Mouse (Mus musculus) heart, adult 2 months (tissue): ENCODE results near the gene Rtp4. TPM values are rescaled to one million over a fixed set of nuclear protein-coding genes. Genes with fewer than 3 reads are reported as not detected.

Experiments used
- DNase-seq, 2 experiments: peaks; one replicate each; pipeline ENCODE4 v3.0.0; 2021
- H3K27ac ChIP-seq: fragments of 200-600 bp; 2 replicates; pipeline ENCODE4 v1.8.1; 2022
- H3K27me3 ChIP-seq: fragments of 200-500 bp; 2 replicates; pipeline ENCODE4 v1.6.1; 2012; ENCODE audit warnings: mild to moderate bottlenecking, low read length, inconsistent platforms, mixed read lengths; ENCODE audit not compliant: control insufficient read depth, insufficient read depth
- H3K36me3 ChIP-seq: fragments of 200-500 bp; 2 replicates; pipeline ENCODE4 v1.6.1; 2012; ENCODE audit warnings: low read length, inconsistent platforms; ENCODE audit not compliant: control insufficient read depth, insufficient read depth
- H3K4me1 ChIP-seq: fragments of 200-500 bp; 2 replicates; pipeline ENCODE4 v1.6.1; 2011; ENCODE audit warnings: low read length; ENCODE audit not compliant: control insufficient read depth, insufficient read depth
- H3K4me3 ChIP-seq: fragments of 200-600 bp; 2 replicates; pipeline ENCODE4 v1.8.1; 2022
- H3K79me2 ChIP-seq: fragments of 200-500 bp; replicated peaks from 2 replicates; pipeline ENCODE4 v1.6.1; 2012; ENCODE audit warnings: mild to moderate bottlenecking, inconsistent platforms, low read length, moderate library complexity, mixed read lengths; ENCODE audit not compliant: control insufficient read depth, insufficient read depth
- H3K9ac ChIP-seq: fragments of 200-500 bp; 2 replicates; pipeline ENCODE4 v1.6.1; 2012; ENCODE audit warnings: low read depth, mild to moderate bottlenecking, control low read depth, inconsistent platforms, low read length, mixed read lengths
- CTCF ChIP-seq: fragments of 200-600 bp; IDR thresholded peaks from 2 replicates; pipeline ENCODE4 v1.8.1; 2022; ENCODE audit warnings: antibody characterized with exemption, mild to moderate bottlenecking, moderate library complexity
- EP300 ChIP-seq: fragments of 200-500 bp; IDR thresholded peaks from 2 replicates; pipeline ENCODE4 v1.6.1; 2011; ENCODE audit warnings: low read depth, low read length, control low read depth; ENCODE audit not compliant: insufficient read depth
- POLR2A ChIP-seq: fragments of 200-500 bp; IDR thresholded peaks from 2 replicates; pipeline ENCODE4 v1.6.1; 2011; ENCODE audit warnings: mild to moderate bottlenecking, low read depth, low read length, control low read depth; ENCODE audit not compliant: insufficient read depth
- WGBS: fragments of 180-500 bp; shearing (Covaris S2); methylation state at CpG from one replicate; pipeline ENCODE4 v1.1.7; 2018; 5-methylcytosine and 5-hydroxymethylcytosine counted together
- intact Hi-C: fragments of 180-260 bp; cut with DNase I; formaldehyde crosslinking; loops from one replicate; pipeline ENCODE4 v1.15.1; 2025
- polyA plus RNA-seq: library from polyadenylated mRNA; depleted of rRNA; stranded (reverse); fragments of >200 nt; gene quantifications from 2 replicates; pipeline ENCODE4 v1.2.3, GENCODE M21; 2012
- total RNA-seq, 2 experiments: library from RNA; stranded (reverse); gene quantifications; 2 replicates each; pipeline ENCODE4 v1.2.3; 2021

Rtp4 gene
- total and polyA plus RNA-seq, 3 experiments = 4.5 to 10.4 (median 4.8) TPM

- DNase-seq = no peak
- H3K4me3 ChIP-seq = no peak overlapping the region
- 95% methylated on average over 3 of the region's 3 CpGs for WGBS
- no peak overlapping the region for H3K27ac ChIP-seq
- intact Hi-C loops = no loop called here
- no peaks in the 10 kb centered on the region for H3K27me3 ChIP-seq
- H3K4me1 ChIP-seq = no peaks in the 10 kb centered on the region
- no peak for TF ChIP-seq EP300
- TF ChIP-seq POLR2A = no peak
- no peak for TF ChIP-seq CTCF
- H3K36me3 ChIP-seq = no peaks in the 10 kb centered on the region
- no peaks in the 10 kb centered on the region for H3K79me2 ChIP-seq
- no peak overlapping the region for H3K9ac ChIP-seq
These were observed 37.9 kb upstream of the Rtp4 start for GRCm38 (mm10) chr16:23482218-23482617.

GRCm38 (mm10) chr16:23482846-23483245, 37.2 kb upstream of the Rtp4 start:
- 95% methylated on average over 12 of the region's 12 CpGs for WGBS
- Histone ChIP-seq H3K36me3 (no peaks in the 10 kb centered on the region), H3K4me1 (no peaks in the 10 kb centered on the region), H3K27me3 (no peaks in the 10 kb centered on the region), H3K79me2 (no peaks in the 10 kb centered on the region), H3K27ac (no peak overlapping the region), H3K9ac (no peak overlapping the region), H3K4me3 (no peak overlapping the region)
- TF ChIP-seq EP300 (no peak), POLR2A (no peak), CTCF (no peak)
- DNase-seq = no peak
- intact Hi-C loops = no loop called here

- Histone ChIP-seq H3K27me3 (no peaks in the 10 kb centered on the region), H3K27ac (no peak overlapping the region), H3K4me1 (no peaks in the 10 kb centered on the region), H3K4me3 (no peak overlapping the region), H3K79me2 (no peaks in the 10 kb centered on the region), H3K36me3 (no peaks in the 10 kb centered on the region), H3K9ac (no peak overlapping the region)
- WGBS = 66% methylated on average over 10 of the region's 10 CpGs
- intact Hi-C loops = no loop called here
- TF ChIP-seq POLR2A (no peak), EP300 (no peak), CTCF (no peak)
- DNase-seq = no peak
These were observed 36.8 kb upstream of the Rtp4 start for GRCm38 (mm10) chr16:23483292-23483691.

- H3K9ac ChIP-seq = no peak overlapping the region
- no peaks in the 10 kb centered on the region for H3K27me3 ChIP-seq
- DNase-seq = no peak
- no peak overlapping the region for H3K27ac ChIP-seq
- H3K4me3 ChIP-seq = no peak overlapping the region
- 73% methylated on average over 4 of the region's 4 CpGs for WGBS
- no peaks in the 10 kb centered on the region for H3K79me2 ChIP-seq
- peaks cover 1% of the 10 kb centered on the region for H3K4me1 ChIP-seq
- TF ChIP-seq EP300 (no peak), POLR2A (no peak), CTCF (no peak)
- H3K36me3 ChIP-seq = peaks cover 8% of the 10 kb centered on the region; the same call in 1 of the 2 replicates
- intact Hi-C loops = no loop called here
These were observed 27.3 kb upstream of the Rtp4 start for GRCm38 (mm10) chr16:23492783-23493182.

GRCm38 (mm10) chr16:23496245-23496924, 23.7 kb upstream of the Rtp4 start:
- WGBS = 77% methylated on average over 8 of the region's 8 CpGs
- Histone ChIP-seq H3K4me3 (no peak overlapping the region), H3K4me1 (peaks cover 8% of the 10 kb centered on the region), H3K9ac (no peak overlapping the region), H3K27ac (no peak overlapping the region; the same call in 1 of the 2 replicates), H3K79me2 (no peaks in the 10 kb centered on the region), H3K36me3 (peaks cover 22% of the 10 kb centered on the region), H3K27me3 (no peaks in the 10 kb centered on the region)
- TF ChIP-seq EP300 = no peak
- no peak for TF ChIP-seq POLR2A
- no peak for TF ChIP-seq CTCF
- intact Hi-C loops = loop anchor here (5.0 kb wide), 1 partner anchor 39 kb away; no protein-coding TSS in a partner anchor
- no peak for DNase-seq

GRCm38 (mm10) chr16:23497440-23497839, 22.7 kb upstream of the Rtp4 start:
- H3K27ac ChIP-seq = peak overlapping the region; percentile 79; the same call in 1 of the 2 replicates
- DNase-seq = no peak
- intact Hi-C loops = loop anchor here (5.0 kb wide), 1 partner anchor 40 kb away; no protein-coding TSS in a partner anchor

More at GRCm38 (mm10) chr16:23497440-23497839, 22.7 kb upstream of the Rtp4 start:
- Histone ChIP-seq H3K4me3 (no peak overlapping the region), H3K4me1 (peaks cover 8% of the 10 kb centered on the region), H3K27me3 (no peaks in the 10 kb centered on the region), H3K36me3 (peaks cover 22% of the 10 kb centered on the region), H3K9ac (no peak overlapping the region), H3K79me2 (no peaks in the 10 kb centered on the region)
- TF ChIP-seq POLR2A = no peak
- no peak for TF ChIP-seq CTCF
- no peak for TF ChIP-seq EP300
- WGBS = 16% methylated on average over 3 of the region's 3 CpGs
